Mouse (Mus musculus): ENCODE results near the gene Mbip.

The Mbip gene

DNA sequence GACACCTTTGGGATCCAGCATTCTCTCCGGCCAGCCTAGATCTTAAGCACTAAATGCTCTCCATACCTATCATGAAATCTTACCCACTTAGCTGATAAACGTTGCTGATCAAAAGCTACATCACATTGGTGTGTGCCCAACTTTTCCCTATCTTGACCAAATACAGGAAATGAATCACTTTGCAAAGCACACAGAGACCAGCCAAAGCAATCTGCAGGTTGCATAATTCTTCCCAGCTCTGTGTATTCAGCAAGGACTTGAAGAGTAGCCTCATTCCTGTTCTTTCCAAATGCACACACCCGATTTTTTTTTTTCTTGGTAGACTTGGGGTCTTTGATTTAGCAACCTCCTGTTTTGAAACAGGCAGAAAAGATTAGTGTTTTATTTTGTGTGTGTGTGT, 57.1 kb downstream of the Mbip start:
- DNase-seq (ENCODE audit: low spot score), result no peak

DNA sequence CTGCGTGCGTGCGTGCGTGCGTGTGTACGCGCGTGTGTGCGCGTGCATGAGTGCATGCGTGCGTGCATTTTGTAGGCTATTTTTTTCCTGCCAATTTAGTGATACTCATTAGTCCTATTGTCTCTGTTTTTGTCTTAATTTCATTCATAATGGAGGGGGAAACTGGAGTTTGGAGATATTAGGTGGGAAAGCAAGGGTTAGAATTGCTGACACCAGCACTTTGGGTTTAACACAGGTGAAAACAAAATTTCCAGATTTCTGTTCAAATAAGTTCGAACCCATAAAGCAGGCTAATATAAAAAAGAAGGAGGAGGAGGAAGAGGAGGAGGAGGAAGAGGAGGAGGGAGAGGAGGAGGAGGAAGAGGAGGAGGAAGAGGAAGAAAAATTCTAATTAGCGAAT, 58.9 kb downstream of the Mbip start:
- DNase-seq (ENCODE audit: low spot score), result no peak

DNA sequence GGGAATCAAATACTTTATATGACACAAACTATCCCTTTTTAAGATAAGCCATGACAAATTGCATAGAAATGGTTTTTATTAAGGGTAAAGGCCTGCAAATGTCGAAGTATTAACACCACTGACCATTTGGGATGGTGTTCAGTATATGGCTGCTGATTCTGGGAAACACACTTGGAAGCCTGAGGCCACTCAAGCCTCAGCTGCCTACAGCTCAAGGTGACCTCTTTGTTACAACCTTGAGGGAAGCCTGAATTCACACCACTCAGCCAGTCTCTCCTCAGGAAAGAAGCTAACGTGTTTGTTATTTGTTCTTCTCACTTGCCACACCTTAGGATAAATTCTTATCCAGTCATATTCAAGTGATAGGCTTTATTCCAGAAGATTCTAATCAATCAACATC, 61.5 kb downstream of the Mbip start:
- DNase-seq (ENCODE audit: low spot score), result no peak

DNA sequence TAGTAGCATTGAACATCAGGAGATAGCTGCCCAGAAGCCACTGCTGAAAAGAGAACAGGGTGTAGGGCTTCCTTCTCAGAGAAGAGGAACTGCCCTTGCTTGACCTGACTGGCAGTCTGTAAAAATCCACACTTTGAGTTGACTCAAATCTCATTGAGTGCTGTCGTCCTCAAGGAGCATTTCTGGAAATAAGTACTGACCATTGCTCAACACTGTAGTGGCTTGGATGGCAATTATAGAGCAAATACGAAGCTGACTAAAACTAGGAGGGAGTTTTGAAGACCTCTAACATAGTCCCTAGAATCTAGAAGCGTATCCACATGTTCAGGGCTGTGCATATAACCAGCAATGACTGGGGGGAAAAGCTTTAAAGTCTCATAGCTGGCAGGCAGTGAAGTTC, 64.0 kb downstream of the Mbip start:
- DNase-seq (ENCODE audit: low spot score), result no peak
